Mouse (Mus musculus): ENCODE measurements at regions not wholly inside any gene's neighbourhood (a gene's known extent, or its start where the extent isn't known, plus 50 kb on each side); places are given as distances from the start of the nearest gene placed in this dataset.

DNA sequence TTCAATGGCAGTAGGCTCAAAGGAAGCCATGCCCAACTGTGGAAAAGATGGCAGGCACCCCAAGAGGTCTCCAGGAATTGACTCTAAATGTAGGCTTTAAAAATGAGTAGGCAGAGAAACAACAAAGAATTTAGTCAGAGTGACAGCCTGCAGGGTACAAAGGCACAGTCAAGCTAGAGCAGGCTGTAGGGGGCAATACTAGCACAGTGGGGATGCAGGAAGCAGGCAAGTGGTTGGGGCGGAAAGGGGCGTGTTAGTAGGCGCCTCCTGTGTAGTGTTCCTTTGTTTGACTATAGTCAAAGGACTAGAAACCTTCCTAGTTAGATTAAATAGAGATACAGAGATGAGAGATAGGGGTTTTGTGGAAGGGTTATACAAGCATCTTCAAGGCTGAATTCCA, 211.4 kb upstream of the Pum3 start:
- Histone ChIP-seq H3K36me3 (replicated peaks) (no peaks in the 10 kb centered on the region), H3K27me3 (ENCODE audit: insufficient read depth, low read length) (no peaks in the 10 kb centered on the region; the same call in 1 of the 2 replicates), H3K4me3 (ENCODE audit: low read depth, low read length) (no peak overlapping the region), H3K4me1 (ENCODE audit: insufficient read depth, low read depth, low read length) (no peaks in the 10 kb centered on the region), H3K9me3 (replicated peaks) (no peaks in the 10 kb centered on the region)
- no peak for DNase-seq (ENCODE audit: low spot score)
- ATAC-seq (ENCODE audit: extremely low read depth, insufficient number of reproducible peaks, low FRiP score, poor library complexity, severe bottlenecking), result no peak
- no peak for TF ChIP-seq GATA2 (IDR thresholded peaks at IDR 0.05; ENCODE audit: borderline replicate concordance, low read depth, low read length)
- TF ChIP-seq TAL1 (conservative IDR thresholded peaks at IDR 0.05; ENCODE audit: low read depth, low read length), result no peak
- no peak for TF ChIP-seq CTCF (IDR thresholded peaks at IDR 0.05; ENCODE audit: low read depth, low read length)
- TF ChIP-seq POLR2AphosphoS5 (IDR thresholded peaks at IDR 0.05; ENCODE audit: insufficient replicate concordance, low read depth, low read length), result no peak
- TF ChIP-seq GATA1 (IDR thresholded peaks at IDR 0.05; ENCODE audit: borderline replicate concordance, low read length), result no peak

DNA sequence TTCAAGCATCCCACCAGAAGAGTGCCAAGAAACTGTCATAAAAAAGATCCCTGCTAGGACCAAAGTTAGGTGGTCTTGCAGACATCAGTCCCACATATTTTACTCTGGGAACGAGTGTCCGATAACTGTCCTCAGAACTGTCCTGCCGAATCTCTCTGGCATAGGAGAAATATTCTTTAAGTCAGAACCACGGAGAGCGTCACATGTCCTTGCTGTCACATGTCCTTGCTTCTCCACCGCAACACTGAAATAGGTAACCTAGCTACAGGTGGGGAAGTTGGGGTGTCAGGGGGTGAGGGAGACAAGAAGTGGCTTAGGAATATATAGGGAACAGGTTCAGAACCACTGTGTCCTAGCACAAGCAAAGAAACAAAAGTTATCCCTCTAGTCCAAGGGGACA, 203.5 kb upstream of the Pum3 start:
- Histone ChIP-seq H3K27me3 (ENCODE audit: insufficient read depth, low read length) (peaks cover 11% of the 10 kb centered on the region), H3K4me3 (ENCODE audit: low read depth, low read length) (no peak overlapping the region), H3K4me1 (ENCODE audit: insufficient read depth, low read depth, low read length) (no peaks in the 10 kb centered on the region), H3K36me3 (replicated peaks) (no peaks in the 10 kb centered on the region), H3K9me3 (replicated peaks) (no peaks in the 10 kb centered on the region)
- no peak for TF ChIP-seq TAL1 (conservative IDR thresholded peaks at IDR 0.05; ENCODE audit: low read depth, low read length)
- TF ChIP-seq CTCF (IDR thresholded peaks at IDR 0.05; ENCODE audit: low read depth, low read length), result no peak
- no peak for TF ChIP-seq GATA1 (IDR thresholded peaks at IDR 0.05; ENCODE audit: borderline replicate concordance, low read length)
- no peak for TF ChIP-seq GATA2 (IDR thresholded peaks at IDR 0.05; ENCODE audit: borderline replicate concordance, low read depth, low read length)
- ATAC-seq (ENCODE audit: extremely low read depth, insufficient number of reproducible peaks, low FRiP score, poor library complexity, severe bottlenecking) (no peak), DNase-seq (ENCODE audit: low spot score) (no peak)

DNA sequence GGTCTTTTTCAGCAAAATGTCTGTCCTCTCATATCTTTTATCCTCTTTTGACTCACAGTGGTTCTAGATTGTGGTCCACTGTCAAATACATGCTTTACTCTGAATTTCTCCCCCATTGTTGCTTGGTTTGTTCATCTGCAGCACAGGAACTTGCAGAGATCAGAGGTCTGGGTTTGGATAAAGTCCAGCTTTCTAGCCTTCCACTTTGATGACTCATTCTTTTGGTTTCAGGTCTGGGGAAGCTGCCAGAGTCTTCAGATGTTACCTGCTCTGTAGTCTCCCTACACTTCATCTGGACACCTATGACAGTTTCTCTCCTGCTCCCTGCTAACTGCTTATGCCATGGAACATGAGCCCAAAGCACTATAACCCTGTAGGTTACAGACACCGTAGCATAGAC, 198.0 kb upstream of the Pum3 start:
- H3K9me3 ChIP-seq (replicated peaks), result no peaks in the 10 kb centered on the region
- H3K4me1 ChIP-seq (ENCODE audit: insufficient read depth, low read depth, low read length), result no peaks in the 10 kb centered on the region
- DNase-seq (ENCODE audit: low spot score) (no peak), ATAC-seq (ENCODE audit: extremely low read depth, insufficient number of reproducible peaks, low FRiP score, poor library complexity, severe bottlenecking) (no peak)
- H3K27me3 ChIP-seq (ENCODE audit: insufficient read depth, low read length), result peaks cover 16% of the 10 kb centered on the region
- no peak for TF ChIP-seq CTCF (IDR thresholded peaks at IDR 0.05; ENCODE audit: low read depth, low read length)
- no peak for TF ChIP-seq POLR2AphosphoS5 (IDR thresholded peaks at IDR 0.05; ENCODE audit: insufficient replicate concordance, low read depth, low read length)
- TF ChIP-seq GATA1 (IDR thresholded peaks at IDR 0.05; ENCODE audit: borderline replicate concordance, low read length), result no peak
- TF ChIP-seq GATA2 (IDR thresholded peaks at IDR 0.05; ENCODE audit: borderline replicate concordance, low read depth, low read length), result no peak
- no peak for TF ChIP-seq TAL1 (conservative IDR thresholded peaks at IDR 0.05; ENCODE audit: low read depth, low read length)
- no peak overlapping the region for H3K4me3 ChIP-seq (ENCODE audit: low read depth, low read length)
- H3K36me3 ChIP-seq (replicated peaks), result no peaks in the 10 kb centered on the region

DNA sequence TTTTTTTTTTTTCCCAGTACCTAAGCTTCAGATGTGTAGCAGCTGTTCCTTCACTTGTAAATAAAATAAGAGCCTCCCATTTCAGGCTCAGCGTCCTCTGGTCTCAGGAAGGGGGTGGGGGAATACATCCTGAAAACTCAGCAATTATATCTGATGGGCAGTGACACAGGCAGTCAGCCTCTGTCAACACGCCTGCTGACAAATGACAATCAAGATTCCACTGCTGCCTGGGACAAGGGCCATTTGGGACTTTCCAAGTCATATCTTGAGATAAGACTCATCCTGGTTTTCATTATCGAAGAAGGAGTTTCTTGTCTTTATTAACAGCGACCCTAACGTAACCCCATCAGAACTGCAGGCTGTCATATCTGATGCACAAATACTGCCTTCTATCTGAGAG, 187.9 kb upstream of the Pum3 start:
- no peak for DNase-seq (ENCODE audit: low spot score)

DNA sequence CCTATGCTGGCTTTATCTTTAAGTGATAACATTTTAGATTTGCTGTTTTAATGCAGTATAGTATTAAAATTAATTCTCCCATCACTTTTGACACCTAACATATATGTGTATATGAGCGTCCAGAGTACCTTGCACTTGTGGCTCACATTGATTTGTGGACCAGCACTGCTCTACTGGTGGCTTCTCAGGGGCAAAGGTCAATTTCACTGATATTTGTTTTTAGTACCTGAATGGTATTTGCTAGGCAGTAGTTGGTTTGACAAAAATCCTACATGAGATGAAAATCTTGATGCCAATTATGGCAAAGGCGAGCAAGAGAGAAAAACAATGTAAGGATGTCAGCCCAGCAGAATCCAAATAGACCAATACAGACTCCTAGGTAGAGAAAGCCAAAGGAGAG, 177.3 kb upstream of the Pum3 start:
- no peak for DNase-seq (ENCODE audit: low spot score)
- no peak for ATAC-seq (ENCODE audit: extremely low read depth, insufficient number of reproducible peaks, low FRiP score, poor library complexity, severe bottlenecking)
- H3K9me3 ChIP-seq (replicated peaks), result no peaks in the 10 kb centered on the region

More for the DNA sequence above, 187.9 kb upstream of the Pum3 start:
- ATAC-seq (ENCODE audit: extremely low read depth, insufficient number of reproducible peaks, low FRiP score, poor library complexity, severe bottlenecking), result no peak
- H3K9me3 ChIP-seq (replicated peaks), result no peaks in the 10 kb centered on the region
- TF ChIP-seq TAL1 (conservative IDR thresholded peaks at IDR 0.05; ENCODE audit: low read depth, low read length) (no peak), GATA1 (IDR thresholded peaks at IDR 0.05; ENCODE audit: borderline replicate concordance, low read length) (no peak), GATA2 (IDR thresholded peaks at IDR 0.05; ENCODE audit: borderline replicate concordance, low read depth, low read length) (no peak), POLR2AphosphoS5 (IDR thresholded peaks at IDR 0.05; ENCODE audit: insufficient replicate concordance, low read depth, low read length) (no peak), CTCF (IDR thresholded peaks at IDR 0.05; ENCODE audit: low read depth, low read length) (no peak)
- peaks cover 11% of the 10 kb centered on the region for H3K4me1 ChIP-seq (ENCODE audit: insufficient read depth, low read depth, low read length)
- no peak overlapping the region for H3K4me3 ChIP-seq (ENCODE audit: low read depth, low read length)
- no peaks in the 10 kb centered on the region for H3K36me3 ChIP-seq (replicated peaks)
- peaks cover 2% of the 10 kb centered on the region; the same call in 1 of the 2 replicates for H3K27me3 ChIP-seq (ENCODE audit: insufficient read depth, low read length)

DNA sequence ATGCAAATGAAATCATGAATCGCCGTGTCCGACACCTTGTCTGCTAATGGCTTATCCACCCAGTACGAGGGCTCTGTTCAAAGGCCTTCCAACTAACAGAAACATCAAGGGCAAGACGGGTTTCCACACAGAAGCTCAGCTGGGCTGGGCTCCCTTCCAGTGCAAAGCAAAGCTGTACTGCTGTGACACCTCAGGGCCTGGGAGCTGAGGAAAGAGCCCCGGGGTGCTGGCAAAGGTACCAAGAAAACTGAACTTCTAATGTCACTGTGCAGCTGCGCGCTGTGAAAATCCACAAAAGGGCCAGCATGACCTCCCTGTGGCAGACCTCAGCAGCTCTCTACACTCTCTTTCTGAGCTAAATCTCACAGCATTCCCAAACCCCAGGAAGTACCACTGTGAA, 173.7 kb upstream of the Pum3 start:
- no peak for ATAC-seq (ENCODE audit: extremely low read depth, insufficient number of reproducible peaks, low FRiP score, poor library complexity, severe bottlenecking)
- H3K9me3 ChIP-seq (replicated peaks), result no peaks in the 10 kb centered on the region
- no peak for DNase-seq (ENCODE audit: low spot score)
- H3K4me1 ChIP-seq (ENCODE audit: insufficient read depth, low read depth, low read length), result peaks cover 9% of the 10 kb centered on the region; the same call in 1 of the 2 replicates
- H3K4me3 ChIP-seq (ENCODE audit: low read depth, low read length), result no peak overlapping the region
- no peaks in the 10 kb centered on the region for H3K36me3 ChIP-seq (replicated peaks)
- no peak for TF ChIP-seq CTCF (IDR thresholded peaks at IDR 0.05; ENCODE audit: low read depth, low read length)
- no peak for TF ChIP-seq GATA1 (IDR thresholded peaks at IDR 0.05; ENCODE audit: borderline replicate concordance, low read length)
- no peak for TF ChIP-seq TAL1 (conservative IDR thresholded peaks at IDR 0.05; ENCODE audit: low read depth, low read length)
- no peak for TF ChIP-seq POLR2AphosphoS5 (IDR thresholded peaks at IDR 0.05; ENCODE audit: insufficient replicate concordance, low read depth, low read length)
- H3K27me3 ChIP-seq (ENCODE audit: insufficient read depth, low read length), result peaks cover 26% of the 10 kb centered on the region; the same call in 1 of the 2 replicates

More for the DNA sequence above, 177.3 kb upstream of the Pum3 start:
- TF ChIP-seq GATA2 (IDR thresholded peaks at IDR 0.05; ENCODE audit: borderline replicate concordance, low read depth, low read length) (no peak), CTCF (IDR thresholded peaks at IDR 0.05; ENCODE audit: low read depth, low read length) (no peak), GATA1 (IDR thresholded peaks at IDR 0.05; ENCODE audit: borderline replicate concordance, low read length) (no peak), POLR2AphosphoS5 (IDR thresholded peaks at IDR 0.05; ENCODE audit: insufficient replicate concordance, low read depth, low read length) (no peak), TAL1 (conservative IDR thresholded peaks at IDR 0.05; ENCODE audit: low read depth, low read length) (no peak)
- no peaks in the 10 kb centered on the region; the same call in 1 of the 2 replicates for H3K4me1 ChIP-seq (ENCODE audit: insufficient read depth, low read depth, low read length)
- no peaks in the 10 kb centered on the region for H3K36me3 ChIP-seq (replicated peaks)
- H3K27me3 ChIP-seq (ENCODE audit: insufficient read depth, low read length), result peaks cover 24% of the 10 kb centered on the region; the same call in 1 of the 2 replicates
- no peak overlapping the region for H3K4me3 ChIP-seq (ENCODE audit: low read depth, low read length)

Data from G1E (cell line).